Mouse (Mus musculus) CD8-positive naive resting alpha-beta T cell, adult 57 days (primary cell): ENCODE measurements around the gene Gbgt1. TPM values are rescaled to one million over a fixed set of nuclear protein-coding genes. Genes with fewer than 3 reads are reported as not detected.

Experiments used
- total RNA-seq: library from RNA; stranded (reverse); gene quantifications from one replicate; pipeline ENCODE4 v1.2.4, GENCODE M21; 2023

Gene Gbgt1
- total RNA-seq: 0.64 TPM

DNA sequence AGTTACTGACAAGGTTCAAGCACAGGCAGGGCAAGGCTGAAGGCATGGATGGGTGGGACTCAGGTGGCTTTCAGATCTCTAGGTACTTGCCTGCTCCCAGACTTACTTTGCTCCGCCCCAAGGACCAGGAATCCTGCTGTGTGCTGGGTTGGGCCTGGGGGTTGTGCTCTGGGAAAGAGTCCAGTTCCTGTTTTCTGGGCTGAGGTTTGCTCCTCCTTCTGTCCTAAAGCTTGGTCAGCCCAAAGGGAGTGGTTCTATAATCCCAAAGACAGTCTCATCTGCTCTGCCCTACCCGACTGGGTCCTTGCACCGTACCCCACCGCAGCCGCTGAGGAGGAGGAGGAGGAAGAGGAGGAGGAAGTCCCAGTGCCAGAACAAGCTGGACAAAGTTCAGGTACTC, at the start of gene Gbgt1:
Gbgt1 (plus strand) TSS at position 221 of the 400 bp plus-strand sequence.

GRCm38 (mm10) chr2:28465836-28466518, 30.7 kb upstream of the Gbgt1 start, which contains the start of gene 1700007K13Rik:
Gene 1700007K13Rik (minus strand): TSS chr2:28466332.

DNA sequence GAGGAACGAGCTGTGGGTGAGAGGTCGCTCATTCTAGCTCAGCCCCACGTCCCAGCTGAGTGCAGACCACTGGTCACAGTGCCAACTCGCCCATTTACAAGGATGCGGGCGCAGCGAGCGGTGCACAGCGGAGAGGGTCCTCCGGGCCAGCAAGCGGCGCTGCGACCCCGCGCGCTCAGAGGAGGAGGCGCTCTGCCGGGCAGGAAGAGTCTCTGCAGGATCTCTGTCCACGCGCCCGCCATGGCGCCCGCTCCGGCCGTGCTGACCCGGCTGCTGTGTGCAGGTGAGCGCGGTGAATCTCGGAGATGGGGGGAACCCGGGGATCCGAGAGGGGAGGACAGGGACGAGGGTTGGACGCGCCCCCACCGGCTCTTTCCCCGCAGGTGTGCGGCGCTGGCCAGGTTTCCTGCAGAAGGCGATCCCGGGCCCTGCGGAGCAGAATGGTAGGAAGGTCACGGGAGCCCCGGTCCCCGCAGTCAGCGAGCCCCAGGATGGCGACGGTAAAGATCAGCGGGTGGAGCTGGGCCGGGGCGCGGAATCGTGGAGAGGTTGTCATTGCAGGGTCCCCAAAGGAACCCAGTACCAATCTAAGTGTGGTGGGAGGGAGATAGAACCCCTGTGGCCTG, 28.7 kb upstream of the Gbgt1 start, which contains the start of gene Mrps2:
Mrps2 (plus strand) TSS at position 207 of the 626 bp plus-strand sequence.

DNA sequence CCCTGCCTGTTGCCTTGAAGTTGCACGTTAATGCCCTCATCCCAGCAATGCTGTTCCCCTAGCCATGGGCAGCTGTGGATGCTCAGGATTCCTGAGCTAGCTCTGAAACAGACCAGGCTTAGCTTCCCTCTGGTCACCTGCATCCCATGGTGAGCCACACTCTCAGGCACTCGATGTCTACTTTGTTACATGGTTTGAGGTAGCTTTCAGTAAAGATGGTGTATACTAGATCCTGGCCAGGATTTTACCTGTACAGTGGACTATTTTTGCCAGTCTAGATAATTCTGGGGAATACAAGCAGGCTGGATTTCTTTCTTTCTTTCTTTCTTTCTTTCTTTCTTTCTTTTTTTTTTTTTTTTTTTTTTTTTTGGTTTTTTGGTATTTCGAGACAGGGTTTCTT, 9.1 kb downstream of the Gbgt1 start, which contains the start of gene Gm10134:
Gm10134 (plus strand) TSS at position 301 of the 400 bp plus-strand sequence.

DNA sequence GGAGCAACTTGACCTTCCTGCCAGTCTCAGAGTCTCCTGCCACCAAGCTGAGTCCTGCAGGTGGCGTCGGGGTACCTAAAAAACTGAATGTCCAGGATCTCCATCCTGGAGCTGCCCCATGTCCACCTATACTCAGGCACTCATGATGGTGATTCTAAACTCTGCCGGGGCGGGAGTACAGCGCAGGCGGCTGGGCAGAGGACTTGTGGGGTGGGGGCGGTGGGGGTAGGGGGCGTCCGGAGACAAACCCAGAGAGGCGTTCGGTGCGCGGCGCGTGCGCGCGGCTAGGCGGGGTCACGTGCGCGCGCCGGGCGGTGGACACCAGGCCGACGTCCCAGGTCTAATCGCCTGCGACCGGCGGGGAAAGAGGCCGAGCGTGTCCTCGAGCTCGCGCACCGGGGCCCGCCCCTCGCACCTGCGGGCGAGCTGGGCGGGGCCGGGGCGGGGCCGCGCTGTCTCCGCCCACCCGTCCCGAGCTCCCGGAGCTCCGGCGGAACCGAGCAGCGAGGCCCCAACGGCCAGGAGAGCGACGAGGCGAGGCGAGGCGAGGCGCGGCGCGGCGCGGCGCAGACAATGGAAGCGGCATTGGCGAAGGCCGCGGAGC, 16.2 kb downstream of the Gbgt1 start, which contains the start of gene Ralgds:
Ralgds (plus strand) TSS at position 328 of the 604 bp plus-strand sequence.

Other genes with a start within 250 kb of the Gbgt1 start
- 0.12 TPM for gene Ppp1r26, start 50.1 kb upstream of the Gbgt1 start, total RNA-seq
- not detected for gene 1700007K13Rik, start 30.6 kb upstream of the Gbgt1 start, total RNA-seq
- 23.2 TPM for gene Mrps2, start 28.8 kb upstream of the Gbgt1 start, total RNA-seq
- not detected for gene Gm10134, start 9.2 kb downstream of the Gbgt1 start, total RNA-seq
- gene Ralgds, start 16.2 kb downstream of the Gbgt1 start, total RNA-seq: 50.5 TPM
- gene Cel, start 66.5 kb downstream of the Gbgt1 start, total RNA-seq: 6.8 TPM
- gene Gtf3c5, start 86.9 kb downstream of the Gbgt1 start, total RNA-seq: 28.1 TPM
- 0.52 TPM for gene Gfi1b, start 125.1 kb downstream of the Gbgt1 start, total RNA-seq
- gene Tsc1, start 144.3 kb downstream of the Gbgt1 start, total RNA-seq: 57.1 TPM
- gene Spaca9, start 202.8 kb downstream of the Gbgt1 start, total RNA-seq: not detected
- not detected for gene Ak8, start 203.3 kb downstream of the Gbgt1 start, total RNA-seq